Mouse (Mus musculus) bone marrow macrophage, adult 2 months (primary cell): Measurements from ENCODE around the gene Gm49388.

ENCODE experiments used
- CTCF ChIP-seq: IDR thresholded peaks from 2 replicates; pipeline ENCODE4 v1.5.1; 2012; ENCODE audit warnings: low read depth, mild to moderate bottlenecking, low read length, moderate library complexity
- POLR2A ChIP-seq: IDR thresholded peaks from 2 replicates; pipeline ENCODE4 v1.6.1; 2012; ENCODE audit warnings: mild to moderate bottlenecking, low read depth, low read length, borderline replicate concordance

DNA sequence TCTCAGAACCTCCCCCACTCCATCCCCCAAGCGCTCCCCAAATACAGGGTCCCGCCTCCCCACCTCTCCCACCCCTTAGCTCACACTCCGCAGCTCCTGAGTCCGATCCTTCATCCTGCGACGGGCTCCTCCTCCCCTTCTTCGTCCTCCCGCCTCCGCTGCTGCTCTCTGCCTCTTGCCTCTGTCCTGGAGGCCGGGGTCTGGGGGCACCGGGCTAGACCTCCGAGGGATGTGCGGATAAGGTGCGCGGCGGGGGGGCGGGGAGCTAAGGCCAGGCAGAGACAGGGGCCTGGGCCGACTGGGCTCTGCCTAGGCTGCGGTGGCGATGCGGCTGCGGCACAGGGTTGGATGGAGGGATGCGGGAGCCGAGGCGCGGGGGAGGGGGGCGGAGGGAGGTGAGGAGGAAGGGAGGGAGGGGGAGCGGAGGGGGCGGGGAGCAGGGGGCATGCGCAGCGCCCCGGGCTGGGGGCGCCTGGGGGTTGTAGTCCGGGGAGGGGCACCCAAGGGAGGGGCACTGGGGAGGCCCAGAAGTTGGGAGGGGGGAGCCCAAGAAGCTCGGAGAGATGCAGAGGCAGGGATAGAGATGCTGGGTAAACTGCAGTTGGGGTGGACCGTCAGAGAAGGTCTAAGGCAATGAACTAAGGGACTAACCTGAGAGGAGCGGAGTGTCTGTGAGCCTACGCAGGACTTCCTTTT, 38.9 kb downstream of the Gm49388 start, which contains the start of the genes Stx4a and Stx1b:
- TF ChIP-seq CTCF (no peak), POLR2A (no peak)
